Mouse (Mus musculus) forebrain, postnatal 0 days (tissue): ENCODE data around the gene Pabpn1. TPM values are rescaled to one million over a fixed set of nuclear protein-coding genes. Genes with fewer than 3 reads are reported as not detected.

Experiments
- ATAC-seq: fragments of 200-750 bp; cut with Nextera tagmentation; 2 replicates; pipeline ENCODE4 v1.8.0; 2017; ENCODE audit warnings: mild to moderate bottlenecking, moderate library complexity
- DNase-seq: peaks from one replicate; pipeline ENCODE4 v3.0.0-alpha.2; 2015
- H3K27ac ChIP-seq: fragments of 300-500 bp; sonication (generic); 2 replicates; pipeline ENCODE4 v1.5.1; 2014; ENCODE audit warnings: low read depth, mild to moderate bottlenecking, antibody characterized with exemption, low read length, moderate library complexity, mixed read lengths
- H3K27me3 ChIP-seq: fragments of 300-500 bp; sonication (generic); 2 replicates; pipeline ENCODE4 v1.6.1; 2014; ENCODE audit warnings: mild to moderate bottlenecking, low read length, mixed read lengths; ENCODE audit not compliant: insufficient read depth
- H3K36me3 ChIP-seq: fragments of 300-500 bp; sonication (generic); 2 replicates; pipeline ENCODE4 v1.6.1; 2014; ENCODE audit warnings: mild to moderate bottlenecking, moderate library complexity; ENCODE audit not compliant: insufficient read depth
- H3K4me1 ChIP-seq: fragments of 300-500 bp; sonication (generic); 2 replicates; pipeline ENCODE4 v1.6.1; 2014; ENCODE audit warnings: antibody characterized with exemption; ENCODE audit not compliant: insufficient read depth
- H3K4me2 ChIP-seq: fragments of 300-500 bp; sonication (generic); 2 replicates; pipeline ENCODE4 v1.6.1; 2014; ENCODE audit warnings: low read depth, mild to moderate bottlenecking, moderate library complexity
- H3K4me3 ChIP-seq: fragments of 300-500 bp; sonication (generic); 2 replicates; pipeline ENCODE4 v1.5.1; 2014; ENCODE audit warnings: low read depth, low read length, mixed read lengths
- H3K9ac ChIP-seq: fragments of 300-500 bp; sonication (generic); 2 replicates; pipeline ENCODE4 v1.6.1; 2014; ENCODE audit warnings: mild to moderate bottlenecking
- H3K9me3 ChIP-seq: fragments of 300-500 bp; sonication (generic); 2 replicates; pipeline ENCODE4 v1.6.1; 2016; ENCODE audit warnings: low read length
- CTCF ChIP-seq: sonication (generic); IDR thresholded peaks from 2 replicates; pipeline ENCODE4 v1.5.1; 2016; ENCODE audit warnings: antibody characterized with exemption, control low read depth, low read depth
- WGBS: fragments of 180-500 bp; shearing (Covaris S2); extraction: QIAGEN DNeasy Blood & Tissue Kit; methylation state at CpG from one replicate; pipeline ENCODE4 v1.1.7; 2014; 5-methylcytosine and 5-hydroxymethylcytosine counted together
- polyA plus RNA-seq: library from polyadenylated mRNA; unstranded; fragments of >200 nt; fragmentation: Nextera tagmentation; extraction: Ambion mirVana; gene quantifications from 2 replicates; pipeline ENCODE4 v1.2.1, GENCODE M21; 2015
- total RNA-seq: library from RNA; depleted of rRNA; stranded (reverse); fragments of >200 nt; gene quantifications from 2 replicates; pipeline ENCODE4 v1.2.3, GENCODE M21; 2014

Gene Pabpn1
- total and polyA plus RNA-seq, 2 experiments from 2014 or later, result 113 to 126 TPM

DNA sequence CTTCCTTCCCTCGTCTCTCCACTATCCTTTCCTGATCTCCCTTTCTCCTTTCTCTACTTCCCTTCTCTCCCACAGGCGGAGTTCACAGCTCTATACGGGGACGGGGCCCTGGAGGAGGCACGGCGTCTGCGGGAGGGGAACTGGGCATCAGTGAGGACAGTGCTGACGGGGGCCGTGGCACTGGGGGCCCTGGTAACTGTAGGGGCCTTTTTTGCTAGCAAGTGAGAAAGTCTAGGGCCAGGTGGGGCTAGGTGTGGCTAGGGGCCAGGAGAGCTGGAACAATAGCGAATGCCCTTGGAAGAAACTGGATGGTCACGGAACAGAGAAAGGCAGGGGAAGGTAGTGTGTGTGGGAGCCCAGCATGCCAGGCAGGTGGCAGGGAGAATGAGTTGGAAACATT, 7.0 kb upstream of the Pabpn1 start:
- H3K4me2 ChIP-seq, result no peak overlapping the region
- no peak overlapping the region for H3K4me3 ChIP-seq
- peaks cover 17% of the 10 kb centered on the region for H3K36me3 ChIP-seq
- 96% methylated on average over 11 of the region's 11 CpGs for WGBS
- no peaks in the 10 kb centered on the region for H3K9me3 ChIP-seq
- ATAC-seq, result no peak
- peaks cover 15% of the 10 kb centered on the region; the same call in 1 of the 2 replicates for H3K4me1 ChIP-seq
- H3K27me3 ChIP-seq, result no peaks in the 10 kb centered on the region
- no peak for DNase-seq
- no peak for TF ChIP-seq CTCF
- no peak overlapping the region for H3K9ac ChIP-seq
- no peak overlapping the region for H3K27ac ChIP-seq

DNA sequence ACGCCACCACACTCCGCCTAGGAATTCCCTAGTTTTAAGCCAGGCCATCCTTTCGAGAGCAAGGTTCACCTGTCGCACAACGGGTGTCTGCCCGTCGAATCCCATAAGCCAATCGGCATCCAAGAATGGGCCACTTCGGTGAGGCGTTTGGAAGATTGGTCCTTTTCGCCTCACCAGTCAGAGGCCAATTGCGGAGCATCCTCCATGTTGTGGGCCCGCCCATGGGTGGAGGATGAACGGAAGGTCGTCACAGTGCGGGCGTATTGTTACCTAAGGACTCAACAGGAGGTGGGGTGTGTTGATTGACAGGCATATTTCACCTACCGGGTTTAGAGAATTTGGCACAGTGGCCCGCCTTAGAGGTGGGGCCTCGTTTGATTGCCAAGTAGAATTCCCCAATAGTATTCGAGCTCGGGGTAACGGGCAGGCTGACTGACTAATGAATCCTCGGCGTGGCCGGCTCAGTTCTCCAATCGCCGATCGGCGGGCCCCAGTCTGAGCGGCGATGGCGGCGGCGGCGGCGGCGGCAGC, 1.4 kb downstream of the Pabpn1 start:
- Histone ChIP-seq H3K4me2 (peak overlapping the region; percentile 62), H3K4me3 (peak overlapping the region; percentile 98), H3K9me3 (no peaks in the 10 kb centered on the region), H3K4me1 (no peaks in the 10 kb centered on the region), H3K36me3 (peaks cover 29% of the 10 kb centered on the region), H3K9ac (peak overlapping the region; percentile 99), H3K27me3 (no peaks in the 10 kb centered on the region), H3K27ac (peak overlapping the region; percentile 98)
- TF ChIP-seq CTCF, result no peak; the same call in 1 of the 2 replicates
- under 1% methylated on average over 38 of the region's 38 CpGs for WGBS
- peak; percentile 99 for DNase-seq
- ATAC-seq, result peak; percentile 97

DNA sequence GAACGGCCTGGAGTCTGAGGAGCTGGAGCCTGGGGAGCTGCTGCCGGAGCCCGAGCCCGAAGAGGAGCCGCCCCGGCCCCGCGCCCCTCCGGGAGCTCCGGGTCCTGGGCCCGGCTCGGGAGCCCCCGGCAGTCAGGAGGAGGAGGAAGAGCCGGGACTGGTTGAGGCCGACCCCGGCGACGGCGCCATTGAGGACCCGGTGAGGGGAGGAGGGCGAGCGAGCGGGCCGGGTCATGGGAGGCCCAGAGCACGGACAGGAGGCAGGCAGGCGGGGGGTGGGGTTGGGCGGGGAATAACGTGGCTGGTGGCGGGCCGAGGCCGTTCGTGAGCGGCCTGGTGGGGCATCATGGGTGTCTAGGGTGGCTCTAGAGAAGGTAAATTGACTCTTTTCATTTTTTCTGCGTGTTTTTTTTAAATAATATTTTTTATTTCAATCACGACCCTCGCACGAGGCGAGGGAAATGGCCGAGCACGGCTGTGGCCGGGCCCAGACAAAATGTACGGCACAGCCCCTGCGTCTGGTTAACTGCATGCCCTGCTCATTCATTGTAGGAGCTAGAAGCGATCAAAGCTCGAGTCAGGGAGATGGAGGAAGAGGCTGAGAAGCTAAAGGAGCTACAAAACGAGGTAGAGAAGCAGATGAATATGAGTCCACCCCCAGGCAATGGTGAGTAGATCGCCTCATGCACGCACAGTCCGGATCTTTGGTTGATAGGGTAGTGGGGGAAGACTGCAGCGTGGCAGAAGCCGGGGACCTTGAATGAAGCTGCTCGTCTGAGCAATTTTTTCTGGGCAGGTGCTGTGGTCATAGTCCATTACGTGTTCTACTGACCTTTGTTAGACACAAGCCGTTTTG, 2.2 kb downstream of the Pabpn1 start:
- Histone ChIP-seq H3K36me3 (peaks cover 34% of the 10 kb centered on the region), H3K27me3 (no peaks in the 10 kb centered on the region), H3K4me1 (no peaks in the 10 kb centered on the region), H3K27ac (peak overlapping the region; percentile 98), H3K4me2 (peak overlapping the region; percentile 62), H3K9ac (peak overlapping the region; percentile 99), H3K4me3 (peak overlapping the region; percentile 98), H3K9me3 (no peaks in the 10 kb centered on the region)
- ATAC-seq (peak; percentile 30), DNase-seq (peak; percentile 72)
- WGBS, result under 1% methylated on average over 54 of the region's 54 CpGs
- TF ChIP-seq CTCF, result no peak

DNA sequence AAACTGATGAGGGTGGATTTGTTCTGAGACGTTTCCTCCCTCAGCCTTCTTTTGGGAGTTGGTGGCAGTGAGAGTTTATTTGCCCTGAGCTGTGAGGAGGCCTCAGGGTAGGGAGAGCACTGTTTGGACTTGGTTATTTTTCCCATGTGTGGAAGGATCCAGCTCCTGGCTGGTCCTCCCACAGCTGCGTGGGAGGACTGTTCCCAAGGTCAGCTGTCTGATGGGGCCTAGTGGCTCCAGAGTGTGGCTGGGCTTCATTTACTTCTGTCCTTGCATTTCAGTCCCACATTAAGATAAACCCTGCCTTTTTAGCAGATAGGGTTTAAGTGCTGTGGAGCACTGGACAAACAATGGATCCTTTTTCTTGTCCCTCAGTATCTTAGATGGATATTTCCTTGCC, 5.1 kb downstream of the Pabpn1 start:
- no peak overlapping the region for H3K4me3 ChIP-seq
- DNase-seq (no peak), ATAC-seq (no peak)
- H3K4me2 ChIP-seq, result no peak overlapping the region
- no peak for TF ChIP-seq CTCF
- peaks cover 34% of the 10 kb centered on the region for H3K36me3 ChIP-seq
- H3K9me3 ChIP-seq, result no peaks in the 10 kb centered on the region
- 71% methylated on average over 2 of the region's 2 CpGs for WGBS
- no peak overlapping the region for H3K27ac ChIP-seq
- H3K4me1 ChIP-seq, result no peaks in the 10 kb centered on the region
- H3K27me3 ChIP-seq, result no peaks in the 10 kb centered on the region
- H3K9ac ChIP-seq, result no peak overlapping the region

DNA sequence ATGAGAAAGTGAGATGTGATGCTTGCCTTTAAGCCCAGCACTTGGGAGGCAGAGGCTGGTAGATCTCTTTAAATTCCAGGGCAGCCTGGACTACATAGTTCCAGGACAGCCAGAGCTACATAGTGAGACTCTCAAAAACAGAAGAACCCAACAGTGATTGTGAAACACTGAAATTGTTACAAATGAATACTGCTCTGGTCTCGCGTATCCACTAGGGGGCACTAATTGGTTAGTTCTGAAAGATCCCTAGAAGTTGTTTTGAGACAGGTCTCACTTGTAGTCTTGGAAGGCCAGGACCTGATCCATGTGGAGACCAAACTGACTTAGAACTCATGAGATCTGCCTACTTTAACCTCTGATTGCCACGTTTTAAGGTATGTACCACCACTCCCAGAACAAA, 8.1 kb downstream of the Pabpn1 start:
- Histone ChIP-seq H3K4me2 (no peak overlapping the region), H3K9ac (no peak overlapping the region), H3K9me3 (no peaks in the 10 kb centered on the region), H3K4me3 (no peak overlapping the region), H3K4me1 (no peaks in the 10 kb centered on the region), H3K36me3 (peaks cover 43% of the 10 kb centered on the region), H3K27ac (peak overlapping the region; percentile 15; the same call in 1 of the 2 replicates), H3K27me3 (no peaks in the 10 kb centered on the region)
- DNase-seq, result peak; percentile 90
- 1% methylated on average over 3 of the region's 3 CpGs for WGBS
- peak; percentile 82 for ATAC-seq
- TF ChIP-seq CTCF, result peak; percentile 89

DNA sequence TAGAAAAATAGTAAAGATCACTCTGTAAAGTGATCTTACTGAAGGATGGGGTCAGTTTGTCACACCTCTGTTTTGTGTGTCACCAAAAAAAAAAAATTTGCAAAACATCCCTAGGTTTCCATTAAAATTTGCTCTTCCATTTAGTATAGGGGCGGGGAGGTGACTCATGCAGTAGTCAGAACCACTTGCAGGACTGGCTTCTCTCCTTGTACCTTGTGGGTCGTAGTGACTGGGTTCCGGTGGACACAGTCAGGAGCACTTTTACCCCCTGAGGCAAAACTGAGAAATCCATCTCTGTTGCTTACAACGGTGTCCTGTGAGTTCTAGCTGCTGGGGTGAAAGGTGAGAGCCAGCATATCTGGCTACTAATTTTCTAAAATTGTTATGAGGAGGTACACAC, 11.3 kb downstream of the Pabpn1 start:
- DNase-seq, result no peak
- Histone ChIP-seq H3K27ac (no peak overlapping the region), H3K4me2 (no peak overlapping the region), H3K36me3 (peaks cover 45% of the 10 kb centered on the region), H3K27me3 (no peaks in the 10 kb centered on the region), H3K4me1 (no peaks in the 10 kb centered on the region), H3K4me3 (no peak overlapping the region), H3K9ac (no peak overlapping the region), H3K9me3 (no peaks in the 10 kb centered on the region)
- no peak for TF ChIP-seq CTCF
- WGBS, result 93% methylated on average over 4 of the region's 4 CpGs
- ATAC-seq, result no peak

DNA sequence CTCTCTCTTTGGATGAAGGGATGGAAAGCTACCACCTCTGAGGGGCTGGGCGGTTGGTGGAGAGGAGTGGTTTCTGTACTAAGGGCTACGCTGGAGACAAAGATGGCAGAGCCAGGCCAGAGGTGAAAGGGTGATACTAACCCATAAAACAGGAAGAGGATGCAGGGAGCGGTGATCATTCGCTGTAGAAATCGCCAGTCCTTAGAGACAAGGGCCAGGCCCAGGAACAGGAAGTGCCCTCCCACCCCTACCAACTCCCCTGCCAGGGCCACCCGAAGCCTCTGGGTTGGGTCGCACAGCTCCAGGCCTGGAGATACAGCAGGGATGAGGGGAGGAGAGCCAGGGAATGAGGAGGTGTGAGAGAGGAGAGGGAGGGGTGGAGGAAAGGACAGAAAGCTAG, 16.4 kb downstream of the Pabpn1 start:
- peaks cover 52% of the 10 kb centered on the region for H3K36me3 ChIP-seq
- TF ChIP-seq CTCF, result no peak
- no peak for ATAC-seq

More for the DNA sequence above, 16.4 kb downstream of the Pabpn1 start:
- Histone ChIP-seq H3K9ac (peak overlapping the region; percentile 3; the same call in 1 of the 2 replicates), H3K4me3 (no peak overlapping the region), H3K27me3 (no peaks in the 10 kb centered on the region), H3K9me3 (no peaks in the 10 kb centered on the region), H3K4me2 (no peak overlapping the region), H3K27ac (no peak overlapping the region), H3K4me1 (peaks cover 10% of the 10 kb centered on the region; the same call in 1 of the 2 replicates)
- no peak for DNase-seq
- WGBS, result 90% methylated on average over 7 of the region's 7 CpGs
